In genomic region chr14:51384351-51384750, GRCm38 (mm10) we compare ENCODE assay signal across 18 mouse cellular contexts. TPM values are rescaled to one million over a fixed set of nuclear protein-coding genes. Genes with fewer than 3 reads are reported as not detected.
A peak's percentile ranks its signal among the peaks of the same experiment; 100 is the strongest.
DNase-seq lines count a peak whose midpoint lies in the region; ATAC-seq and TF ChIP-seq lines count a peak whose summit lies in the region.
"Had no signal": no experiment of that assay in that cellular context is flagged by ENCODE, and none has a peak within 500 bp of the region (broad histone marks: within the 10 kb centered on the region; RNA-seq: fewer than 3 reads in every experiment).

No protein-coding gene starts in this region.

- 95% methylated on average over 10 of the region's 10 CpGs for WGBS in forebrain, embryonic 13.5 days
- WGBS in forebrain, embryonic 10.5 days, result 96% methylated on average over 10 of the region's 10 CpGs
- WGBS in forebrain, postnatal 0 days, result over 99% methylated on average over 10 of the region's 10 CpGs
- 96% methylated on average over 10 of the region's 10 CpGs for WGBS in midbrain, embryonic 14.5 days

- H3K9me3 ChIP-seq in forebrain, embryonic 13.5 days (replicated peaks), result peaks cover 27% of the 10 kb centered on the region
- peaks cover 31% of the 10 kb centered on the region for H3K9me3 ChIP-seq in forebrain, embryonic 10.5 days
- H3K9me3 ChIP-seq in forebrain, postnatal 0 days (ENCODE audit: low read length), result peaks cover 8% of the 10 kb centered on the region; the same call in 1 of the 2 replicates
- 0 out of 2 replicates have a peak, but pooled peaks cover 9% of the 10 kb centered on the region for H3K9me3 ChIP-seq in midbrain, embryonic 14.5 days (ENCODE audit: control insufficient read depth, low read length)
- H3K9me3 ChIP-seq: stomach, embryonic 15.5 days had no signal

- H3K4me3 ChIP-seq in forebrain, embryonic 13.5 days, result no peak overlapping the region
- no peak overlapping the region for H3K4me3 ChIP-seq in forebrain, embryonic 10.5 days
- H3K4me3 ChIP-seq in forebrain, postnatal 0 days (ENCODE audit: low read depth, low read length), result no peak overlapping the region
- no peak overlapping the region for H3K4me3 ChIP-seq in midbrain, embryonic 14.5 days (replicated peaks; ENCODE audit: low read depth, low read length)
- H3K4me3 ChIP-seq: heart, embryonic 13.5 days; stomach, embryonic 15.5 days had no signal

- peak; percentile 32 for ATAC-seq in forebrain, embryonic 13.5 days
- ATAC-seq in forebrain, postnatal 0 days, result peak; percentile 36; the same call in 1 of the 2 replicates
- ATAC-seq in midbrain, embryonic 14.5 days (ENCODE audit: low FRiP score, low TSS enrichment), result 0 out of 2 replicates have a peak, but pooled peaks have one; percentile 7
- no peak for ATAC-seq in frontal cortex, adult (ENCODE audit: low TSS enrichment)
- ATAC-seq: intestine, embryonic 16.5 days had no signal

- no peak overlapping the region for H3K27ac ChIP-seq in forebrain, embryonic 13.5 days
- H3K27ac ChIP-seq in forebrain, embryonic 10.5 days, result no peak overlapping the region
- H3K27ac ChIP-seq in forebrain, postnatal 0 days (ENCODE audit: low read depth, low read length), result no peak overlapping the region
- no peak overlapping the region for H3K27ac ChIP-seq in midbrain, embryonic 14.5 days (replicated peaks; ENCODE audit: low read depth, low read length)
- H3K27ac ChIP-seq: heart, embryonic 13.5 days; stomach, embryonic 15.5 days had no signal

- TF ChIP-seq CTCF in forebrain, postnatal 0 days (IDR thresholded peaks at IDR 0.05; ENCODE audit: low read depth), result no peak

- no peak for DNase-seq in forebrain, embryonic 10.5 days (ENCODE audit: extremely low spot score, low spot score)
- peak; percentile 42 for DNase-seq in 3134 (ENCODE audit: extremely low read depth, insufficient read length, low spot score)
- DNase-seq in forebrain, postnatal 0 days, result no peak
- peak; percentile 38 for DNase-seq in midbrain, embryonic 14.5 days
- DNase-seq in adrenal gland, postnatal 14 days, result no peak
- no peak for DNase-seq in adrenal gland, adult 8-10 months
- DNase-seq: adrenal gland, adult 2 months; cerebellum, adult 11 months had no signal

- no peaks in the 10 kb centered on the region for H3K36me3 ChIP-seq in forebrain, embryonic 13.5 days (ENCODE audit: poor library complexity, severe bottlenecking)
- H3K36me3 ChIP-seq in forebrain, embryonic 10.5 days (replicated peaks), result no peaks in the 10 kb centered on the region
- no peaks in the 10 kb centered on the region for H3K36me3 ChIP-seq in forebrain, postnatal 0 days (ENCODE audit: insufficient read depth)
- no peaks in the 10 kb centered on the region for H3K36me3 ChIP-seq in midbrain, embryonic 14.5 days (ENCODE audit: control insufficient read depth, insufficient read depth, low read length)
- H3K36me3 ChIP-seq: heart, embryonic 13.5 days; stomach, embryonic 15.5 days had no signal

- no peaks in the 10 kb centered on the region for H3K4me1 ChIP-seq in forebrain, embryonic 13.5 days
- H3K4me1 ChIP-seq in forebrain, embryonic 10.5 days, result no peaks in the 10 kb centered on the region
- H3K4me1 ChIP-seq in forebrain, postnatal 0 days (ENCODE audit: insufficient read depth), result no peaks in the 10 kb centered on the region
- no peaks in the 10 kb centered on the region for H3K4me1 ChIP-seq in midbrain, embryonic 14.5 days (ENCODE audit: control insufficient read depth, insufficient read depth, low read length)
- H3K4me1 ChIP-seq: heart, embryonic 13.5 days; stomach, embryonic 15.5 days had no signal

- H3K4me2 ChIP-seq in forebrain, embryonic 13.5 days, result no peak overlapping the region
- no peak overlapping the region for H3K4me2 ChIP-seq in forebrain, postnatal 0 days (ENCODE audit: low read depth)
- H3K4me2 ChIP-seq in midbrain, embryonic 14.5 days (ENCODE audit: low read length), result no peak overlapping the region
- H3K4me2 ChIP-seq: heart, embryonic 13.5 days; stomach, embryonic 15.5 days had no signal

- H3K27me3 ChIP-seq in forebrain, embryonic 13.5 days, result no peaks in the 10 kb centered on the region
- H3K27me3 ChIP-seq in forebrain, embryonic 10.5 days (ENCODE audit: poor library complexity, severe bottlenecking), result no peaks in the 10 kb centered on the region
- H3K27me3 ChIP-seq in forebrain, postnatal 0 days (ENCODE audit: insufficient read depth, low read length), result no peaks in the 10 kb centered on the region
- no peaks in the 10 kb centered on the region for H3K27me3 ChIP-seq in midbrain, embryonic 14.5 days (ENCODE audit: control insufficient read depth, insufficient read depth, low read length)
- H3K27me3 ChIP-seq: heart, embryonic 13.5 days; stomach, embryonic 15.5 days had no signal

- no peak overlapping the region for H3K9ac ChIP-seq in forebrain, embryonic 13.5 days
- H3K9ac ChIP-seq in forebrain, postnatal 0 days, result no peak overlapping the region
- no peak overlapping the region for H3K9ac ChIP-seq in midbrain, embryonic 14.5 days (replicated peaks; ENCODE audit: low read length)
- H3K9ac ChIP-seq: heart, embryonic 13.5 days; stomach, embryonic 15.5 days had no signal

RNA-seq across cellular contexts. Expression of gene Gm7247, which starts 22.8 kb away (rescaled TPM):
- not detected in 2 replicates for polyA plus RNA-seq in forebrain, embryonic 13.5 days (2015; fragmentation: Nextera tagmentation; extraction: Ambion mirVana)
- not detected in 2 replicates for polyA plus RNA-seq in forebrain, embryonic 10.5 days (2016; fragmentation: Nextera tagmentation; extraction: Ambion mirVana)
- not detected in 2 replicates for total RNA-seq in forebrain, postnatal 0 days (2014; rRNA removed)
- not detected in 2 replicates for polyA plus RNA-seq in forebrain, postnatal 0 days (2015; fragmentation: Nextera tagmentation; extraction: Ambion mirVana)
- not detected in 2 replicates for polyA plus RNA-seq in midbrain, embryonic 14.5 days (2014; fragmentation: Nextera tagmentation; extraction: Ambion mirVana)
- not detected in 2 replicates for total RNA-seq in adrenal gland, postnatal 14 days (2021)
- not detected for total RNA-seq in adrenal gland, adult 8-10 months (2022)
- total RNA-seq: adrenal gland, adult 2 months; layer of hippocampus, postnatal 10 days had no signal
- polyA plus RNA-seq: adrenal gland, adult 2 months; C2C12; embryonic facial prominence, embryonic 14.5 days; heart, embryonic 13.5 days; intestine, embryonic 16.5 days; limb, embryonic 14.5 days; lung, embryonic 16.5 days; stomach, embryonic 15.5 days had no signal

RNA-seq across cellular contexts. Expression of gene Vmn2r88, which starts 26.3 kb away (rescaled TPM):
- not detected in 2 replicates for polyA plus RNA-seq in forebrain, embryonic 13.5 days (2015; fragmentation: Nextera tagmentation; extraction: Ambion mirVana)
- polyA plus RNA-seq in forebrain, embryonic 10.5 days (2016; fragmentation: Nextera tagmentation; extraction: Ambion mirVana), result not detected in 2 replicates
- not detected in 2 replicates for total RNA-seq in forebrain, postnatal 0 days (2014; rRNA removed)
- polyA plus RNA-seq in forebrain, postnatal 0 days (2015; fragmentation: Nextera tagmentation; extraction: Ambion mirVana), result not detected in 2 replicates
- not detected in 2 replicates for polyA plus RNA-seq in midbrain, embryonic 14.5 days (2014; fragmentation: Nextera tagmentation; extraction: Ambion mirVana)
- not detected in 2 replicates for total RNA-seq in adrenal gland, postnatal 14 days (2021)
- total RNA-seq in adrenal gland, adult 8-10 months (2022), result not detected
- total RNA-seq: adrenal gland, adult 2 months; layer of hippocampus, postnatal 10 days had no signal
- polyA plus RNA-seq: adrenal gland, adult 2 months; C2C12; embryonic facial prominence, embryonic 14.5 days; heart, embryonic 13.5 days; intestine, embryonic 16.5 days; limb, embryonic 14.5 days; lung, embryonic 16.5 days; stomach, embryonic 15.5 days had no signal

Comparison
In these comparisons a context has a peak if more than half of its experiments do, and no peak if none do; other contexts are left out.
1. DNase-seq: peak in 3134 (single experiment) and midbrain, embryonic 14.5 days (single experiment); none in forebrain, embryonic 10.5 days (single experiment), forebrain, postnatal 0 days (single experiment), adrenal gland, postnatal 14 days (single experiment) and adrenal gland, adult 8-10 months (single experiment).